Mouse (Mus musculus) layer of hippocampus, adult 8-10 months (tissue): ENCODE data around the gene Hs2st1. TPM values are rescaled to one million over a fixed set of nuclear protein-coding genes. Genes with fewer than 3 reads are reported as not detected.

Experiments
- DNase-seq, 2 experiments: peaks; one replicate each; pipeline ENCODE4 v3.0.0; 2022; ENCODE audit warnings: low spot score in 2 of 2
- total RNA-seq, 4 experiments: library from RNA; stranded (reverse); gene quantifications; 2 replicates each; pipeline ENCODE4 v1.2.4; 2022

Gene Hs2st1
- total RNA-seq, 4 experiments from 2014 or later: 35.0 to 45.5 (median 39.9) TPM

DNA sequence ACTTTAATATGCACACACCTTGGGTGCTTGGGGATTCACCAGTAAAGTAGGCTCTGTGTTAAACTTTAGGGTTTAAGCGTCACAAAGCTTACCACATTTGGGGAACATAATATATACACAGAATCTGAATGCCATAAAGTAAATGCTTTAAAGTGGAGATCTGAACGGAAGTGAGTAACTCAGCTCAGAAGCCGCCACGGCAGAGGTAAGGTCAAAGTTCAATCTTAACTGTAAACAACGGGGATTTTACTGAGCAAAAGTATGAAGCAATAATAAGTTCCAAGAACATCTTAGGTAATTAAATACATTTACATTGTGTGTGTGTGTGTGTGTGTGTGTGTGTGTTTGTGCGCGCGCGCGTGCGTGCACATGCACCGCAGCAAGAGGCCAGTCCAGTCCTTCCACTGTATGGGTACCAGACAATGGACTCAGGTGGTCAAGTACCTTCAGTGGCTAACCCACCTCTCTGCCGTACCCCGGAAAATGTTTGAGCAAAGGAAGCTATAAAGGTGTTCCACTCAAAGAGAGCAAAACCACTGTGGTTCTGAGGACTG lies 123.8 kb downstream of the Hs2st1 start:
- DNase-seq: no peak

DNA sequence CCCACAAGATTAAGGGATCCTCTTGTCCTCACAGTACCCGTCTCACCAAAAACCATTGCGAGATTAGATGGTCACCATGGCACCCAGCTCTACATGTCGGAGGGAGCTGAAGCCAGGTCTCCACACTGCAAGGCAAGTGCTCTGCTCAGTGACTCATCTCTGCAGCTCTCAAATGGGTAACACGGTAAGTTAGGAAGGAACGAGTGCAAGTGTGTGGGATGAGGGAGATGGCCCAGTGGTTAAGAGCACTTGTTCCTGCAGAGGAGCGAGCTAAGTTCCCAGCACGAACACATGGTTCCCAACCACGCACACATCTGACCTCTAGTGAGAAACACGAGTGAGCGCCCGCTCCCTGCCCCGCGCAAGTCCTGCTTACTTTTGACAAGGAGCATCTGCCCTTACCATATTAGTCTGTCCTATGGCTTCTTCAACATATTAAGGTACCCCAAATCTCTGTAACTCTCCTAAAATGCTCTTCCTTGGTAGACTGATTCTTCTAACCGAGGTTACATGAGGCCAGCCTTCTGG lies 132.0 kb downstream of the Hs2st1 start:
- DNase-seq: no peak

DNA sequence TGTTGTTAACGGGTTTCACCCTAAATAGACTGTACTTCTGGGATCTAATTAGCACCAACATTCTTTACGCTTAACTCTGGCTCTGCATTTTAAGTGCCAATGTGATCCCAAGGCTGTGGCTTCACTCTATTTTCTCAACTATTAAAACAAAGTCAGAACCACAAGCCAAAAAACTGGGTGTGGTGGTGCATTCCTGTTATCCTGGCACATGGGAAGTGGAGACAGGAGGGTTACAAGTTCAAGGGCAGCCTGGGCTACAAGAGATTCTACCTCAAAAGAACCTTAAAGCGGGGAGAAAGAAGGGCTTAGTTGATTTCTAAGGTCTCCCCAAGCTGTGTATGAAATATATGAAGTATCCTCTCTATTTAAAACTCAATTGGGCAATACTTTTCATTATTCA lies 133.9 kb downstream of the Hs2st1 start:
- no peak for DNase-seq

DNA sequence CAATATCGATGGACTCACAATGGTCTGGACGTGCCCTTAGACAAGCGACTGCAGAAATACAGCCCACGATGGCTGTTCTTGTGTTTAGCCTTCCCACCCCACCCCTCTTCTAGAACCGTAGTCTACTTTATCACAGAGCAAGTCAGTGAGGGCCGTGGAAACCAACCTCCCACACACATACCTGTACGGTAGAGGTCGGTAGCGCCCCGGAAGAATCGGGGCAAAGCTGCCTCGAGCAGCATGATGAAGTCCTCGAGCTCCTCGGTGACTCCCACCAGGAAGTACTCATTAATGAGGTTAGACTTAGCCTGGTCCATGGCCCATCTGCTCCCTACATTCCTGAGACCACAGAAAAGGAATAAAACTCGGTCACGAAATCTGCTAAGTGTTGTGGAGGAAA lies 134.7 kb downstream of the Hs2st1 start:
- no peak for DNase-seq

DNA sequence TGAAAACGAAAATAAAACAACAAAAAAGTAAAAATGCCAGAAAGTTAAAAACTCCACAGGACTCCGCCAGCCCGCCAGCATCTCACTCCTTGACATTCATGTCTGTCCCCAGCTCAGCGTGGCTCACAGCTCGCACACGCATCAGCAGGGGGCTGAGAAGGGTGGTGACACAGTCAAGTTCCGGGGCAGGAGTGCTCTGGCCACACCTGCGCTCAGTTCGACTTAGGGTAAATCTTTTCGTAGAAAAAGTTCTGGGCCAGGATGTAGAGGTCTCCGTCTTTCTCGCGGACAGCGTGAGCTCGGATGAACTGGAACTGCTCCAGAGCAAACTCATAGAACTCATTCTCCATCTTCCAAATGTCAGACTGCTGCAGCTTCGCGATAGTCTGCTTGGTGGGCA lies 135.7 kb downstream of the Hs2st1 start:
- DNase-seq: no peak

DNA sequence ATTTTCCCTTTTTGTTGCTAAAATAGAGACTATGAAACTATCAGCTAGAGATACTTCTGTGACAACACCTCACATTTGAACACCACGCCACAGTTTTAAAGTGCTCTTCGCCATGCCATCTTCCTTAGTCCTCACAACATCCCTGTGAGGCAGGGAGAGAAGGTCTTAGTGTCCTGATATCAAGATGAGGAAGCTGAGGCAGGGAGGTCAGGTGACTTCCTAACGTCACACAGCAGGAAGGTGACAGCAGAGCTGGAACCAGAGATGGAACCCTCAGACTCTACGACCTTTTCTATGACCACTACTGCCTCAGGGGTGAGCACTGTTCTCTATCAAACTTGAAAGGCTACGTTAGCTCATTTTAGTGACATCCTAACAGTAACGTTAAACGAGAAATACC lies 136.9 kb downstream of the Hs2st1 start:
- no peak for DNase-seq

DNA sequence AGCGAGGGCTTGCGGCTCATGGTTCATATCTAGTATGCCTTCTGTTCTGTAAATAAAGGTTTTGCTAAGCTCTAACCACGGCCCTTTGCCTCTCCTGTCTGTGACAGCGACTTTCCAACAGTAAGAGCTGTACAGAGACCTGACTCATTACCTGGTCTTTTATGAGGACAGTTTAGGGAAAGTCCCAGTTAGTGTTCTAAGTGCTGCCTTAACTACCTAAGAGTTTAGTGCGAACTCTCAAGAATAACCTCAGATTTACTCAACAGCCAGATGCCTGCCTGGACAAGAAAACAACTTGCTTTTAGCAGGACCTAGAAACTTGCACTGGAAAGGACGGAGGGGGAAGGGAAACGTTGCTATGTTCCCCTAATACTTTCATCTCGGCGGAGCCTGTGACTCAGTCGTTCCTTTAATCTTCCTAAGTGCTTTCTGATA lies 137.8 kb downstream of the Hs2st1 start:
- no peak for DNase-seq

DNA sequence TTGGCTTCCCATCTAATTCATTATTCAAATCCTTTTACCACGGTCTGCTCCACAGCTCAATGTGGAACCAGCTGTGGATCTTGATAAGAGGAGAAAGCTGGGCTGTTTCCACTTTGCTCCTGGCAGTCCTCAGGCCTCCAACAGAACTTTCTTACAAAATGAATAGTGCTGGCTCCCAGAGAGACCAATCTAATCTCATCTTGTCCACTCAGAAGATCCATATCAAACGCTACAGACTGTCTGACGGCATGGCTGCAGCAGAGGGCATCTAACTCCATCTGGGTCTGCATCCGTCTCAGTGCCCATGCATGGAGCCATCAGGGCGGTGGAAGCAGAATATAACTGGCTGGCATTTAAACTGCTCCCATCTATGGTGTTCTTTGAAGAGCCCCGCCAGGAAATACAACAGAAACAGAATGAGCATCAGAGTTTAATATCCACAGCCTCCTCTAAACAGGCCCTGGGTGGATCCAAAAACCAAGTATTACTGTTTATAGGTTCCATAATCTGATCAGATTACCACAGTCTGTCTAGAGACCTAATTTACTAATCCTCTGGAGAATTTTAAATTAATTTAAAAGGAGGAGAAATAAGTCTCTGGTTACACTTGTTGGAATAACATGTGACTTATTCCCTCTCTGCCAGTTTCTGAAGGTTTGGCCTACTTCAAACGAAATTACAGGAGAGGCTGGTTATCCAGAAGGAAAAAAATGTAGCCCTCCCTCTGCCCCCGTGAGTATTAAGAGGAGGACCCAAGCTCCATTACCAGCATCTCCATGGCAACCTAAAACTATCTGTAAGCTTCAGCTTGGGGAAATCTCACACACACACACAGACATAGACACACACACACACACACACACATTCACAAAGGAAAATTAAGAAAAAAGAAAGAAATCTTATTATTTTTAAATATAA lies 141.2 kb downstream of the Hs2st1 start:
- DNase-seq: no peak

DNA sequence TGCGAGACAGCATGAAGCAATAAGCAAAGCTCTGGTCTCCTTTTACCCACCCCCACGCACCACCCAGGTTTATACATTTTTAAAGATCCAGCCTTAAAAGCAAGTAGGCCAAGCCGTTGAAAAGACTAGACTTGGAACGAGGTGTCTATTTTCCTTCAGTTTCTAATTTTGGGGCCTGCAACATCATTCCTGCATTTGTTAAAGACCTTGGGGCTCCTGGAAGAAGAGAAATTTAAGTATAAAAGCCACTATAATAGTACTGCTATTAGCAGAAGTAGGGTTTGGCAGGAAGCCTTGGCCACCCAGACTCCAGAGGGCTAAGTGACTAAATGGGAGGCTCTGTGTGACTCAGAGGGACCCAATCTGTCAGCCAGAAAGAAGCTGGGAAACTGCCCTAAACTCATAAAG lies 144.9 kb downstream of the Hs2st1 start:
- peak; percentile 73 to 82 for DNase-seq

DNA sequence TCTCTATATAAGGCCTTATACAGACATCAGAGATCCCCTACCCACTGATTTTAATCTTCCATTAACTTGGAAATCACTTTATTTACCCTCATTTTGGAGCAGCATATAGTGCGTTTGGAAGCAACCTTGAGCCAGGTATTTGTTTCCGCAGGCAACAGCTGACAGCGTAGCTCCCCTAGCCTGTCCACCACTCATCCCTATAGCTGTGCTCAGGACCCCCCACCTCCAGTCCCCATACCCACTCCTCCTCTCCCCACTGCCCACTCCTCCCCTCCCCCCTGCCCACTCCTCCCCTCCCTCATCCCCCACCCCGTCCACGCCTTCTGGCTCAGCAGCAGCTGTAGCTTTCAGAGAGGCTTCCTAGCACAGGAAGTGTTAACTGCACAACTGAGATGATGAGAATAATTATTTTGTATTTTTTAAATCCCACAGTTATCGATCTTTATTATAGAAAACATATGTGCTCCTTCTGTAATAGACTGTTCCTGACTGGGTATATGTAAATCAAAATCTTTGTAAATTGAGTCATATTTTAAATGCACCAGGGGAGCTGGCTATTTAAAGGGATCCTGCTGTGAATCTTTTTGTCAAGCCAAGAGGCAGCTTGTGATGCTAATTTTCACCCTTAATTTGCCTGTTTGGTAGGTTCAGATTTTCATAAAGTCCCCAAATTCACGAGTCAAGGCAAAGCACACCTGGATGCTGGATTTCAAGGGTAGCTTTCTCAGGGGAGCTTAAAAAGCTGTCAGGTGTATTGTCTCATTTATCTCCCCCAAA lies 148.4 kb downstream of the Hs2st1 start:
- DNase-seq: no peak

DNA sequence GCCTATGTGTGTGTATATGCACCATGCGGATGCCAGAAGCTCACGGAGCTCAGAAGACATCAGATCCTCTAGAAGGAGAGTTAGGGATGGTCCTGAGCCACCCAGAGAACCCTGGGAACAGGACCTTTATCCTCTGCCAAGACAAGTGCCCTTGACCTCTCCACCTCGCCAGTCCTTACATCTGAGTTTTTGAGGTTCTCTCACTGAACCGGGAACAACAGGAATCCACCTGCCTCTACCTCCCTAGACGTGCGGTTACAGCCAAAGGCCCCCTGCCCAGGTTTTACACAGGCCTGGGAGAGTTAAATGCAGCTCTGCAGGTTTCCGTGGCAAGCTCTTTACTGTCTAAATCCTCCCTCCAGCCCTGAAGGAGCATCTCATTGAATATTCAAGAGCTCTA lies 156.2 kb downstream of the Hs2st1 start:
- no peak for DNase-seq

DNA sequence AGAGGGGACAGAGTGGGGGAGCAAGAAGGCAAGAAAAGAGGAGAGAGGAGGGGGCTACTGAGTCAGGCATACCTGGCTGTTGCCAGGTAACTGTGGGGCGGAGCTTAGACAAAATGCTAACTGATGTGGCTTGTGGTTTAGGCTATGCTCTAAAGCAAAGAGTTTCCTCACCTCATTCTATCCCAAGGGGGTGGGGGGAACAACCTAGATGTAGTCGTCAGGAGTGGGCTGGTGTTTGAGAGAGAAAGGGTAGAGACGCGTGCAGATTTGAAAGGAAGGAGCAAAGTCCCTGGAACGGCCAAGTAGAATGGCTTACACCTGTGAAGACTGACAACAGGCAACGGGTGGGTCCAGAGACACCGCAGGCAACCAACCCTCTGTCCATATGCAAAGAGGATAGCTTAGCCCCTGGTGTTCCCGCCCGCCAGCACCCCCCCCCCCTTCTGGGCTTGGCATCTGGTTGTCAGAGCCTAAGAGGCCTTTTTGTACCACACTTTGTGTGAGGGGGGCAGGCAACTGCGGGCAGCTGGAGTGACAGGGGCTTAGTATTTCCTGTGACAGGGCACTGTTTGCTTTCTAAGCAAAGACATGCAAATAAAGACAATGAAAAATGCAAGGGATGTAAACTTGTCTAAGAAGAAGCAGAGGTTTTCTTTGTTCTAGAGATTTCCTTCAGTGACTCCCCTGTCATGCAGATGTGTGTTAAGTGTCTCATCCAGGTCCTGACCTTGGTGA lies 157.3 kb downstream of the Hs2st1 start:
- no peak for DNase-seq

DNA sequence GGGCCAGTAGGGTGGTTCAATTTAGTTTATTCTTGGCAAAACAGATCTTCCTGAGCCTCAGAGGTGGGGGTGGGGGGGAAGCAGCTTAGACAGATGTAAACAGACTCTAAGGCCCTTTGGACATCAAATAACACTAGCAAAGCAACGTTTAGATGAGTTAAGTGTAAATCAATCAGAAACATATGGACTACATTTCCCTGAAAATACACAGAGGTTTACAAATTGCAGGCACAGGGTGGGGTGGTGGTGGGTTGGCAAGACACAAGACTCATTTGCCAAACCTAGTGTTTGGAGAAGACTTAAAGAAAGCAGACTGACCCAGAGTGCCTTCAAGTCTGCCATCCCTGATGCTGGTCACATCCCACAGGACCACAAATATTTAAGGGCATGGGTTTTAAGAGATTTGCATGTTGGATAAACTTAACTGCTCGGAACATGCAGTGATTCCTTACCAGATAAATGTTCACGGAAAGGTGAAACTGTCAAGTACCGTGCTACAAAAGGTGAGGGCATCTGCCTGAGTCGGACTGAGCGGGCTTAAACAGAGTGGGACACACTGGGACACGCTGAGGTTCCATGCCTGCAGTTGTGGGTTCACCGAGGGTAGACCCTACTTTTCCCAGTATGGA lies 158.2 kb downstream of the Hs2st1 start:
- DNase-seq: no peak

DNA sequence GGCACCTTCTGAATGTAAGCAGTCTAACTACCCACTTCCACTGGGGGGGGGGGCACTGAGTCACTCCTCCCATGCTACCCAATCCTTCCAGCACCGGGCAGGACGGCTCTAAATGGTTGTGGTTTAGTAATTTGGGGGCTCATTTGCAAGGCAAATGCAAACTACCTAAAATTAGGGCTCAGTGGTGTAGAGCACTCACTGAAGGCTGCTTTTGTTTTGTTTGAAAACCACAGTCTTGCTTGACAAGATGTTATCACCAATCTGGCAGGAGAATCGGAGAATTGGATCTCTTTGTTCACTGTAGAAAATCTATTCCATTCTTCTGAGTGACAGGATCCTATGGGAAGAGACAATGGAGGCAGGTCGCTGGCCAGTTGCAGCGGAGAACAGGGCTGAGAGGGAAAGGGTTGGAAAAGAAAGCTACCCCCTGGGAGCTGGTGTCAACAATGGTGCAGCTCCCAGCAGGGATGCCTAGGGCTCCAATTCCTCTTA lies 158.9 kb downstream of the Hs2st1 start:
- DNase-seq: no peak

DNA sequence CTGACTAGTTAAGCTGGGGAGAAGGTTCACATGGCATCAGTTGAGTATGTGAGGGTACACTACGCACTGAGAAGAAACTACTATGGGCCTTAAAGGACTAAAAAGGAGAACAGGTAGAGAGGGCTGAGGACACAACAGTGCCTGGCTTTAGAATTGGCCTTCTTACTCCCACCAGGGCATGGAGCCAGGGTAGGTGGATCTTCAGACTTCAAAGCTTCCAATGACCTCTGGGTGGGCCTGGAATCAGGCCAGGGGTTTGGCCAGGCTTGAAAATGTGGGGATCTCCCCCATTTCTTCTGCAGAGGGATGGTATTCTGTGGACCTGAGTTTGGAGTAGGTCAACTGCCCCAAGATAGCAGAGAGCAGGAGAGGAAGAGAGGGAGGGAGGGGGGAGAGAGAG lies 161.0 kb downstream of the Hs2st1 start:
- DNase-seq: no peak

DNA sequence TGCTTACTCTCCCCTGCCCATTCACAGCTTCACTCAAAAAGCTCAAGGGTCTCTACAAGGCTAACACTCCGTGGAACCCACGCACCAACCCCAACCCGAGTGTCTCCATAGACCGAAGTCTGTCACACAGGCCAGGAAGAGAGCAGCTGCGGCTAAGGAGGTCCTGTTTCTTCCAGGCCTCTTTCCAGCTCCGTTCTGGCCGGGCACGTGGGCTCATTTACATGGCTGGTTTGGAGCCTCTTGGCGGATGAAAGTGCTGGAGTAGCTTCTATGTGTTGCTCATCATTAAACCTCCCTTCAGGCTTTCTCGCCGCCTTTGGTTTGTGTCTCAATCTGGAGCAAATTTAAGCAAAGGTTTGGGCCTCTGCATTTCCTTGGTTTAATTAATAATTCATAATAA lies 164.7 kb downstream of the Hs2st1 start:
- DNase-seq: no peak

DNA sequence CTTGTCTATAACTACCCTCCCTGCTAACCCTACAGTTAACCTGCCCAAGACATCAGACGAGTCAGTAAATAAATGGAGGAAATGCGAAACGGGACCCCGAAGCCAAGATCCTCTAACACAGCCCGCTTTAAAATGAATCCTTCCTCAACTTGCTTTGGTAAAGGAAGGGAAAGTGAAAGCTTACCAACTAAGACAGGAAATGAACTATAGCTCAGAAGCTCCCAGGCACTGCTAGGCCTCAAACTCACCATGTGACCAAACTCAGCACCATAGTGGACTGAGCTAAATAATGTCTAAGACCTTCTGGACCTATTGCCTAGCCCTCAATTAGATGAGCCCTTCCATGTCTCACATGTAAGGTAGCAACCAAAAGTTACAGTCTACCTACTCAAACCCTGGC lies 168.7 kb downstream of the Hs2st1 start:
- no peak for DNase-seq

DNA sequence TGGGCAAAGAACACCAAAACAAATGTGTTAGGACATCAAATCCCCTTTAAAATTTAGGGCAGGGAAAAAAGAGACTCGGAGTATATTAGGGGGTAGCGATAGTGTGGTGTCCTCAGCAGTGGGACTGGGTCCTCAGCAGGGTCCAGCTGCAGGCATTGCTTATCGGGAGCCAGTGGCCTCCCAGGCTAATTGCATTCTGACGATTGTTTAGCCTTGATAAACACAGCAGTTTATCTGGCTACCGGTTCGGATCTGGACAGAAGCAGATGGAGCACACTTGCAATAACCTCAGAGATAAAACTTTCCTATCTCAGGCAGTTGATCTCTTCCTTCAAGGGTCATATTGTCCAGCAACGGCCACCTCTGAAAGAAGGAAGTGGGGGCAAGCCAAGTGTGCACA lies 169.1 kb downstream of the Hs2st1 start:
- DNase-seq: no peak

DNA sequence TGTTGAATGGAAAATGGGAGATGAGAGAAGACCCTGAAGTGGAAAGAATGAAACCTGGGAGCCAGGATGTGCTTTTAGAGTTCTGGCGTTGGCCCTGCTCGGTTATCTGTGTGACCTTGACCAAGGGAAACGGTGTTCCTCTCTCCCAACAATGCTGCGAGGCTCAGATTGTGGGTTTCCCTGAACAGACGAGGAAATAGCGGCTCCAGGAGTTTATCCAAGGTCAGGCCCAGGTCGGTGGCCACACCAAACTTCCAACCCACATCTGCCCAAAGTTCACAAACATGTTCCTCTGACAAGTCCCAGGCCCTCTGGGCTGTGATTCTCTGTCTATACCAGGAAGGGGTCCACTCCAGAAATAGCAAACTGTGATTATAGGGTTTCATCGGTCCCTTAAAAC lies 169.6 kb downstream of the Hs2st1 start:
- DNase-seq: no peak

DNA sequence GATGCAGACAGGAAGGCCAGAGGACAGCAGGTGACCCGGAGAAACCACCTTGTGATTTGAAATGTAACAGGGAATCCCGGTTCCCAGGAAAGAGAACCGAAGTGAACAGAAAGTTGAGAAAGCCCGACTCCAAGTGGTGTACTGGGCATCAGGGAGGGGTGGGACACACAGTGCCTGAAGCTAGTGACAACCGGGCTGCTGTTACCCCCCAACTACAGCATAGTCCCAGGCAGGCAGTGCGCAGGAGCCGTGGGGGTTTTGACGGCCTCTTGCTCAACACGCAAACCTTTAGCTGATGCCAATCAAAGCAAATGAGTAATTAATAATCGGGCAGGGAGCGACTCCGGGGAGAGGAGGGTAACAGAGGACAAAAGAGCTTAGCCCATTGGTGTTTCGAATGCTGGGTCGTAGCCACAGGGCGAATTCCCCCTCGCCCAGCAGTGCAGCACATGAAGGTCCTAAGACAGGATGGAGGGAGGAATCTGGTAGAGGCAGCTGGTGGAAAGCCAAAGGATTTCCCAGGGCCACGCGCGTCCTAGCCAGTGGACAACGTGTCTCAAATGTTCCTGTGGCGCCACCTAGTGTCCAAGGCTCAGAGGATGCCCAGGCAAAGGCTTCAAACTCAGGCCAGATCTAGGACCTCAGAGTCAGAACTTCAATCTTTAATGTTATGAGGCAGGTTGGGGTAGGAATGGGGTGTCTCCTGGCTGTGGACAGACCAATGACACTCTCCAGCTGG lies 170.5 kb downstream of the Hs2st1 start:
- peak; percentile 78 to 92 for DNase-seq
